Mouse (Mus musculus) ovary, postnatal 14 days (tissue): ENCODE measurements around the gene Wdr59.
A peak's percentile ranks its signal among the peaks of the same experiment; 100 is the strongest.

Experiments
- DNase-seq: peaks from one replicate; pipeline ENCODE4 v3.0.0; 2022; ENCODE audit warnings: low spot score

Wdr59 gene

GRCm38 (mm10) chr8:111521713-111522429, at the start of gene Wdr59:
TSS of gene Wdr59 (minus strand) at chr8:111522092.
- DNase-seq, result peak; percentile 96

DNA sequence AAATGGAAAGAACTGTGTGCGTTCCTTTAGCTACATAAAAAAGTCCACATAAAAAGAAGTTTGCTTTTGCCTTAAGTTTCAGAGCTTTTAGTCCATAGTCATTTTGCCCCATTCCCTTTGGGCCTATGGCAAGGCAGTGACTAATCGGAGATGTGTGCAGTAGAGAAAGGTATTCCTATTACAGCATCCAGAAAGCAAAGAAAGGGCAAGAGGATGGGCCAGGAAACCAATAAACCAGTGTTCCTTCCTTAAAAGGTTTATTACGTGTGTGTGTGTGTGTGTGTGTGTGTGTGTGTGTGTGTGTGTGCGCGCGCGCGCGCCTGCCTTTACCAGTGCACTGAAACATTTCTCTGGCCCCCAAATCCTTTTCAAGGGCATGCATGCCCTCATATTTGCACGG, 49.8 kb upstream of the Wdr59 start:
- no peak for DNase-seq

GRCm38 (mm10) chr8:111570432-111570831, 48.5 kb upstream of the Wdr59 start:
- DNase-seq, result no peak

DNA sequence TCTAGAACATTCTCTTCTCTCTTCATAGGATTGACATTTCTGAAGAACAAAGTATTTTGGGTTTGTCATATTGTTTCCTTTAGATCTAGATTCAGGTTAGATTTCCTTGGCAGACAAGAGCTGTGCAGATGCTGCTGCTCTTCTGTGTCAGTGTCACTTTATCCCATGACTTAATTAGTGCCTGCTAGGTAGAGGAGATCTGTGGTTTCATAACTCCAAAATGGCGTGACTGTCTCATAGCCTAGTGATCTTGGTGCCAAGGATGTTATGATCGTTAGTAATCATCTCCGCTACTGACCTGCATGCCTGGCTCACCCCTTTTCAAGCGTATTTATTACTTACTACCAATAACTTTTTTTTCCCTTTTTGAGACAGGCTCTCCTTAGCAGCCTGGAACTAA, 48.0 kb upstream of the Wdr59 start:
- DNase-seq, result no peak

- DNase-seq, result no peak
Observed at GRCm38 (mm10) chr8:111568029-111568428, 46.1 kb upstream of the Wdr59 start.

GRCm38 (mm10) chr8:111567571-111567970, 45.7 kb upstream of the Wdr59 start:
- DNase-seq, result no peak

GRCm38 (mm10) chr8:111566326-111566725, 44.4 kb upstream of the Wdr59 start:
- DNase-seq, result no peak

DNA sequence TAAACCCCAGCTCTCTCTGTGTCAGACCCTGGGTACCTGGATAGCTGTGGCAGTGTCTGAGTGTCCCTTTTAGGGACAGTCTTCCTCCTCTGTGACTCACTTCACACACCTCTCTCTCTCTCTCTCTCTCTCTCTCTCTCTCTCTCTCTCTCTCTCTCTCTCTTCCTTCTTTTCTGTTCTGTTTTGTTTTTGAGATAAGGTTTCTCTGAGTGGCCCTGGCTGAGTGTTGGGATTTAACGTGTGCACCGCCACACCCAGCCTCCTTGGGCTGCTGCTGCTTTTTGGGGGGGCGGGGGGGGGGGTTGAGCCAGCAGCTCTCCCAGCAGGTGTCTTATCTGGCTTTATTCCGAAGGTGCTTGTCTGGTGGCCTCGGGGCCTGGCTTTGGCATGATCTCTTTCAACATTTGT, 43.9 kb upstream of the Wdr59 start:
- DNase-seq, result no peak

GRCm38 (mm10) chr8:111564093-111564492, 42.2 kb upstream of the Wdr59 start:
- no peak for DNase-seq

- no peak for DNase-seq
Observed at GRCm38 (mm10) chr8:111563687-111564086, 41.8 kb upstream of the Wdr59 start.

- DNase-seq, result no peak
Observed at GRCm38 (mm10) chr8:111563075-111563474, 41.2 kb upstream of the Wdr59 start.

GRCm38 (mm10) chr8:111562274-111562803, 40.4 kb upstream of the Wdr59 start:
- DNase-seq, result no peak

DNA sequence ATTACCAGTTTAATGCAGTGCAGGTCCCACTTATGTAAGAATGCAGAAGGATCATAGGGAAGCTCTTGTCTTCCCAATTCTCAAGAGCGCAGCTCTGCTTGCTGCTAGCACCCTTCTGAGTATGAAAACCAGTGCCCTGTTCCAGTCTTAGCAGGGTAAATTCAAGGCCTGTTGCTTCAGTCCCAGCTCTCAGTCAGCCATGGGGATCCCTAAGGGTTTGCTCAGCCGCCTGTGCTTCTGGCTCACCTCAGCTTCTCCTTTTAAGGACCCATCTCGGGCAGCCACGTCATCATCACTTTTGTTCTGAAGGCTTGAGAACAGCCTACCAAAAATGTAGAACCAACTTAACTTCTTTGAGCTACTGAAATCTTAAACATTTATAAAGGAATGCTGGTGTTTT, 39.9 kb upstream of the Wdr59 start:
- DNase-seq, result no peak

DNA sequence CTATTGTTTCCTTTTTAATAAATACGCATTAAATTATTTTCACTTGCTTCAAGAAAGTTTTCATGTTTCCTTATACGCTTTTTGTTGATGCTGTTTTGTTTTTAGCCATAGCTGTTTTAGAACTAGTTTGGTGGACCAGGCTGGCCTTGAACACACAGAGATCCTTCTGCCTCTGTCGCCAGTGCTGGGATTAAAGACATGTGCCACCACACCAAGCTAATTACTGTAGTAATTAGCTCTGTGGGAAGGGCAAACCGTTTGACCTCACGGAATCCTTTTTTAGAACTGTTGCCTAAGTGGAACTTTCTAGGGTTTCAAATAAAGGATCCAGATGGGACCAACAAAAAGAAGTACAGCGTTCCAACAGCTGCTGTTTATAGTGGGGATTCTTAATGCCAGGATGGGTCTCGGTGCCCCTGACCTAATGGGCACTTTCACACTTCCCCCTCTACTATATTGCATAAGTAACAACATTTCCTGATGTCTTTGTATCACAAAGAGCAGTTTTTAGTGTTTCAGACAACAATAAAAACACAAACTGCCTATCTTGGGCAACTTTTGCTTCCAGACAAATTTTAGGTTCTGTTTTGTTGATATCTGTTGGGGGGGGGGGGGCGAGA, 29.7 kb upstream of the Wdr59 start:
- no peak for DNase-seq

GRCm38 (mm10) chr8:111550002-111550870, 28.3 kb upstream of the Wdr59 start:
- DNase-seq, result no peak

- no peak for DNase-seq
Observed at GRCm38 (mm10) chr8:111548201-111548600, 26.3 kb upstream of the Wdr59 start.

GRCm38 (mm10) chr8:111547144-111547543, 25.3 kb upstream of the Wdr59 start:
- DNase-seq, result no peak

GRCm38 (mm10) chr8:111545406-111546156, 23.7 kb upstream of the Wdr59 start:
- DNase-seq, result no peak

DNA sequence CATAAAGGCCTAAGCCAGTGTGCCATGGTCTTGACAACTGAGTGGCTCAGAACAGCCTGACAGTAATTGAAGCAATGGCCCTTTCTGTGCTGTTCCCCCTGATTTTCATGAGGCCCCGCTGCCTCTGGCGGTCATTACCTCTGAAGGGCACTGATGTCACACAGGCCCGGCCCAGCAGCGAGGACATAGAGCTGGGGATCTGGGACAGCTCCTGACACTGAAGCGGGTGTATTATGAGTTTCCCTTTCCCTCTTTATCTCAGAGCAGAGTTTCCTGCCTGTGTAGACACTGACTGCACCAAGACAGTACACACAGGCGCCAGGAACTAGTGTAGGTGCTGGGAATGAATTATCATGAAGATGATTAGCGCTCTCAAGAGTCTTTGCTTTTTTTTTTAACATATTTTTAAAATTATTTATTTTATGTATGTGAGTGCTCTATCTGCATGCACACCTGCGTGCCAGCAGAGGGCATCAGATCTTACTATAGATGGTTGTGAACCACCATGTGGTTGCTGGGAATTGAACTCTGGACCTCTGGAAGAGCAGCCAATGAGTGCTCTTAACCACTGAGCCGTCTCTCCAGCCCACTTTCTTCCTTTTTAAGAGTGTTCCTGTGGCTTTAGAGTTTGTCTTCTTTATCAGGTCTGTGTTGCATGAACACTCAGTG, 22.0 kb upstream of the Wdr59 start:
- DNase-seq, result no peak

DNA sequence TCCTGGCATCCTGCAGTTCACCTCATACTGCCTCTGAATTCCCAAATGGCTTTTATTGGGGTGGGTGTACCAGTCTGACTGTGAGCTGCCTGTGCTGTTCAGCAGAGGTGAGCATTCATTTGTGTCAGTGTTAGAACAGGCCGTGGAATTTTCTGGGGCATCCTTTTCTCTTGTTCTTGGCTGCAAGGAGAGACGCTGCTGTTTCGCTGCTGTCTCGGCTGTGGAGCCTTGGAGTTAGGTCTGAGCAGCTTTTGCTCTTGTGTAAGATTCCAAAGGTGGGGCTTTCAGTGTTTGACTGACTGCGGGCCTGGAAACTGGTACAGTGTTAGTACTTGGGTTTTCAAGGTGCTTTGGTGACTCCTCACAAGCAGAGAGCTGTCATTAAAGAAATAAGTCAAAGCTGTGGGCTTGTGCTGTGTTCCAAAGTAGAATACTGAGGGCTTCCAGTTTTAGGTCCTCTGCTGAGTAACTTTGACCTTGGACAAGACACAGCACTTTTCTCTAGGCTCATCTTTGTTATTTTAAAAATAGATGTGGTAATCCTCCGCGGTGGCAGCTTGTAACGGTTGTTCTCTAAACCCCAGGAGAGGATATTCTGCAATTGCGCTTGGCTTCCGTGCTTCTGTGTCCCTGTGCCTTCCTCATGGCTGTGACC, 17.7 kb upstream of the Wdr59 start:
- DNase-seq, result no peak

DNA sequence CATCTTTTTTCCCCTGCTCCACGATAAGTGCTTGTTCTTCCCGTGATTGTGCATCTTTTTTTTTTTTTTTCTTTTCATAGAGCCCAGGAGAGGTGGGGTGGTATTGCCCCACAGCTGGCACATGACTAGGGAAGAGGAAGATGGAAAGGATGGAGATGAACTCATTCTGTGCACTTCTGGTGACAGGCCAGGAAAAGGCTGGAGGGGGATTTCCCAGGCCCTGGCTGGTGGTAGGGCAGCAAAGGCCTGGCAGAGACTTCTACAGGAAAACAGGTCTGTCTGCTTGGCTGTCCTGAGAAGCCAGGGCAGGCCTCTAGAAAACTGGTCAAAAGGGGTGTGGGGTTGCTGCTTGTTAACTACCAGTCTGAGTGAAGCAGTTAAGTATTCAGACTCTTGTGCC, 16.3 kb upstream of the Wdr59 start:
- DNase-seq, result no peak
